Mouse (Mus musculus) MEL (cell line): ENCODE measurements at regions not wholly inside any gene's neighbourhood (a gene's known extent, or its start where the extent isn't known, plus 50 kb on each side); places are given as distances from the start of the nearest gene placed in this dataset.

Experiments
- DNase-seq: peaks from one replicate; pipeline ENCODE4 v3.0.0; 2011; ENCODE audit warnings: low read depth, low spot score
- H3K27ac ChIP-seq: 2 replicates; pipeline ENCODE4 v1.5.1; 2012; ENCODE audit warnings: low read depth, mild to moderate bottlenecking, control low read depth, low read length, moderate library complexity; ENCODE audit not compliant: control insufficient read depth
- H3K27me3 ChIP-seq, 2 experiments: fragments of 150-350 bp in 1 of 2; sonication (generic) in 1 of 2; 2 replicates each; pipeline ENCODE4 v1.6.1; 2012; ENCODE audit warnings: low read length in 2 of 2, mild to moderate bottlenecking in 2 of 2, improper control_type of control experiment in 1 of 2, moderate library complexity in 1 of 2; ENCODE audit not compliant: insufficient read depth in 2 of 2, control insufficient read depth in 1 of 2
- H3K36me3 ChIP-seq, 2 experiments: 2 replicates each; pipeline ENCODE4 v1.6.1; 2012 to 2014; ENCODE audit warnings: low read length in 2 of 2, improper control_type of control experiment in 1 of 2, inconsistent platforms in 1 of 2, mild to moderate bottlenecking in 1 of 2; ENCODE audit not compliant: insufficient read depth in 2 of 2, control insufficient read depth in 1 of 2
- H3K4me1 ChIP-seq, 2 experiments: fragments of 150-350 bp in 1 of 2; sonication (generic) in 1 of 2; 2 replicates each; pipeline ENCODE4 v1.6.1; 2012; ENCODE audit warnings: low read length in 2 of 2, improper control_type of control experiment in 1 of 2, mild to moderate bottlenecking in 1 of 2; ENCODE audit not compliant: insufficient read depth in 2 of 2, control insufficient read depth in 1 of 2
- H3K4me3 ChIP-seq, 2 experiments: fragments of 150-350 bp in 1 of 2; sonication (generic) in 1 of 2; 2 replicates each; pipeline ENCODE4 v1.5.1; 2012; ENCODE audit warnings: low read depth in 2 of 2, low read length in 2 of 2, mild to moderate bottlenecking in 2 of 2, moderate library complexity in 2 of 2, control low read depth in 1 of 2, improper control_type of control experiment in 1 of 2; ENCODE audit not compliant: control insufficient read depth in 1 of 2, insufficient read depth in 1 of 2
- H3K79me2 ChIP-seq: 2 replicates; pipeline ENCODE4 v1.6.1; 2012; ENCODE audit warnings: mild to moderate bottlenecking, low read length, moderate library complexity; ENCODE audit not compliant: control insufficient read depth, poor library complexity, insufficient read depth
- H3K9ac ChIP-seq: 2 replicates; pipeline ENCODE4 v1.6.1; 2012; ENCODE audit warnings: low read depth, mild to moderate bottlenecking, control low read depth, low read length, moderate library complexity; ENCODE audit not compliant: control insufficient read depth, poor library complexity, severe bottlenecking
- H3K9me3 ChIP-seq: fragments of 150-350 bp; sonication (generic); replicated peaks from 2 replicates; pipeline ENCODE4 v1.6.1; 2012; ENCODE audit warnings: mild to moderate bottlenecking, low read length, improper control_type of control experiment, moderate library complexity; ENCODE audit not compliant: insufficient read depth
- CHD2 ChIP-seq: IDR thresholded peaks from 2 replicates; pipeline ENCODE4 v1.6.1; 2011; ENCODE audit warnings: low read length, improper control_type of control experiment
- CTCF ChIP-seq, 3 experiments: IDR thresholded peaks in 2 of 3; conservative IDR thresholded peaks in 1 of 3; 2 replicates each; pipeline ENCODE4 v1.5.1; 2011 to 2012; ENCODE audit warnings: low read length in 3 of 3, low read depth in 2 of 3, mild to moderate bottlenecking in 2 of 3, improper control_type of control experiment in 1 of 3, inconsistent platforms in 1 of 3, mixed read lengths in 1 of 3, moderate library complexity in 1 of 3; ENCODE audit not compliant: control insufficient read depth in 1 of 3, insufficient read depth in 1 of 3, poor library complexity in 1 of 3, severe bottlenecking in 1 of 3
- E2F4 ChIP-seq: IDR thresholded peaks from 2 replicates; pipeline ENCODE4 v1.6.1; 2011; ENCODE audit warnings: low read depth, low read length, improper control_type of control experiment, borderline replicate concordance
- ELF1 ChIP-seq: IDR thresholded peaks from 2 replicates; pipeline ENCODE4 v1.6.1; 2014; ENCODE audit warnings: low read depth, mild to moderate bottlenecking, inconsistent platforms, low read length, improper control_type of control experiment, moderate library complexity
- ETS1 ChIP-seq: IDR thresholded peaks from 2 replicates; pipeline ENCODE4 v1.6.1; 2012; ENCODE audit warnings: low read depth, mild to moderate bottlenecking, inconsistent platforms, low read length, improper control_type of control experiment, moderate library complexity
- GABPA ChIP-seq: IDR thresholded peaks from 2 replicates; pipeline ENCODE4 v1.6.1; 2012; ENCODE audit warnings: low read depth, mild to moderate bottlenecking, inconsistent platforms, low read length, improper control_type of control experiment, moderate library complexity
- MAFK ChIP-seq: IDR thresholded peaks from 2 replicates; pipeline ENCODE4 v1.6.1; 2011; ENCODE audit warnings: low read depth, mild to moderate bottlenecking, low read length, improper control_type of control experiment, borderline replicate concordance
- MAZ ChIP-seq: IDR thresholded peaks from 2 replicates; pipeline ENCODE4 v1.6.1; 2012; ENCODE audit warnings: low read depth, mild to moderate bottlenecking, inconsistent platforms, low read length, improper control_type of control experiment
- MXI1 ChIP-seq: IDR thresholded peaks from 2 replicates; pipeline ENCODE4 v1.6.1; 2011; ENCODE audit warnings: mild to moderate bottlenecking, low read depth, low read length, improper control_type of control experiment
- MYC ChIP-seq: IDR thresholded peaks from 2 replicates; pipeline ENCODE4 v1.6.1; 2011; ENCODE audit warnings: low read depth, mild to moderate bottlenecking, low read length, improper control_type of control experiment, moderate library complexity
- NELFE ChIP-seq: IDR thresholded peaks from 2 replicates; pipeline ENCODE4 v1.6.1; 2011; ENCODE audit warnings: low read depth, low read length, improper control_type of control experiment
- POLR2AphosphoS2 ChIP-seq: IDR thresholded peaks from 2 replicates; pipeline ENCODE4 v1.6.1; 2011; ENCODE audit warnings: low read length, improper control_type of control experiment
- POLR2AphosphoS5 ChIP-seq: IDR thresholded peaks from 2 replicates; pipeline ENCODE4 v1.6.1; 2012; ENCODE audit warnings: low read depth, borderline replicate concordance, mild to moderate bottlenecking, inconsistent platforms, low read length, moderate library complexity, mixed read lengths
- RCOR1 ChIP-seq: IDR thresholded peaks from 2 replicates; pipeline ENCODE4 v1.6.1; 2012; ENCODE audit warnings: low read depth, mild to moderate bottlenecking, inconsistent platforms, low read length, improper control_type of control experiment
- SIN3A ChIP-seq: IDR thresholded peaks from 2 replicates; pipeline ENCODE4 v1.6.1; 2012; ENCODE audit warnings: low read length, improper control_type of control experiment, inconsistent platforms
- SMC3 ChIP-seq: IDR thresholded peaks from 2 replicates; pipeline ENCODE4 v1.6.1; 2011; ENCODE audit warnings: low read depth, low read length, improper control_type of control experiment
- TBP ChIP-seq: IDR thresholded peaks from 2 replicates; pipeline ENCODE4 v1.8.0; 2011; ENCODE audit warnings: low read depth, low read length, improper control_type of control experiment
- TCF12 ChIP-seq: IDR thresholded peaks from 2 replicates; pipeline ENCODE4 v1.6.1; 2014; ENCODE audit warnings: low read depth, mild to moderate bottlenecking, inconsistent platforms, low read length, improper control_type of control experiment, moderate library complexity
- USF2 ChIP-seq, 2 experiments: IDR thresholded peaks; 2 replicates each; pipeline ENCODE4 v1.6.1; 2011 to 2012; ENCODE audit warnings: improper control_type of control experiment in 2 of 2, low read length in 2 of 2, borderline replicate concordance in 1 of 2, inconsistent platforms in 1 of 2, low read depth in 1 of 2, mild to moderate bottlenecking in 1 of 2; ENCODE audit not compliant: insufficient read depth in 1 of 2
- ZC3H11A ChIP-seq: IDR thresholded peaks from 2 replicates; pipeline ENCODE4 v1.6.1; 2012; ENCODE audit warnings: low read depth, mild to moderate bottlenecking, inconsistent platforms, low read length, improper control_type of control experiment
- ZKSCAN1 ChIP-seq: IDR thresholded peaks from 2 replicates; pipeline ENCODE4 v1.6.1; 2012; ENCODE audit warnings: low read depth, mild to moderate bottlenecking, inconsistent platforms, low read length, improper control_type of control experiment, moderate library complexity
- ZNF384 ChIP-seq: IDR thresholded peaks from 2 replicates; pipeline ENCODE4 v1.6.1; 2012; ENCODE audit warnings: low read depth, mild to moderate bottlenecking, inconsistent platforms, low read length, improper control_type of control experiment

GRCm38 (mm10) chr6:12214526-12215177 lies 307.0 kb downstream of the Phf14 start:
- Histone ChIP-seq H3K9ac (no peak overlapping the region), H3K27me3 (no peaks in the 10 kb centered on the region), H3K4me1 (no peaks in the 10 kb centered on the region), H3K79me2 (no peaks in the 10 kb centered on the region), H3K36me3 (no peaks in the 10 kb centered on the region), H3K9me3 (no peaks in the 10 kb centered on the region), H3K4me3 (no peak overlapping the region), H3K27ac (no peak overlapping the region)
- no peak for DNase-seq
- TF ChIP-seq ZNF384 (no peak), MYC (no peak), E2F4 (no peak), ZC3H11A (no peak), RCOR1 (no peak), POLR2AphosphoS2 (no peak), MAFK (no peak), GABPA (no peak), CTCF (IDR thresholded peaks at IDR 0.05 in 2 of 3, conservative IDR thresholded peaks at IDR 0.05 in 1 of 3; ENCODE audit: control insufficient read depth in 1 of 3, insufficient read depth in 1 of 3, low read depth in 2 of 3, low read length in 3 of 3, poor library complexity in 1 of 3, severe bottlenecking in 1 of 3) (no peak), TBP (no peak), MXI1 (no peak), ELF1 (no peak), TCF12 (no peak), CHD2 (no peak), USF2 (IDR thresholded peaks at IDR 0.05; ENCODE audit: borderline replicate concordance in 1 of 2, insufficient read depth in 1 of 2, low read depth in 1 of 2, low read length in 2 of 2) (no peak)
- TF ChIP-seq, all 39 proteins: peak for 0

- Histone ChIP-seq H3K36me3 (no peaks in the 10 kb centered on the region), H3K4me3 (no peak overlapping the region), H3K9me3 (no peaks in the 10 kb centered on the region)
- DNase-seq = no peak
- no peak for TF ChIP-seq E2F4
- no peak for TF ChIP-seq POLR2AphosphoS5
- TF ChIP-seq CTCF (IDR thresholded peaks at IDR 0.05 in 2 of 3, conservative IDR thresholded peaks at IDR 0.05 in 1 of 3; ENCODE audit: control insufficient read depth in 1 of 3, insufficient read depth in 1 of 3, low read depth in 2 of 3, low read length in 3 of 3, poor library complexity in 1 of 3, severe bottlenecking in 1 of 3) = no peak
- no peak for TF ChIP-seq SIN3A
- no peak for TF ChIP-seq NELFE
- no peak for TF ChIP-seq SMC3
- no peak for TF ChIP-seq ETS1
- no peak for TF ChIP-seq MAZ
- TF ChIP-seq ZKSCAN1 = no peak
- TF ChIP-seq, all 39 proteins: peak for 0
- Histone ChIP-seq H3K4me1 (no peaks in the 10 kb centered on the region), H3K9ac (no peak overlapping the region), H3K27ac (no peak overlapping the region), H3K79me2 (no peaks in the 10 kb centered on the region), H3K27me3 (no peaks in the 10 kb centered on the region)
Observed at GRCm38 (mm10) chr6:12215178-12215553, 307.6 kb downstream of the Phf14 start.
